Mouse (Mus musculus) kidney, adult 2 months (tissue): ENCODE results near the gene Ubr1.

ENCODE experiments used
- CTCF ChIP-seq: fragments of 200-500 bp; conservative IDR thresholded peaks from 2 replicates; pipeline ENCODE4 v1.5.1; 2011; ENCODE audit warnings: low read depth, mild to moderate bottlenecking, control low read depth, low read length, moderate library complexity, mixed read lengths; ENCODE audit not compliant: insufficient read depth, insufficient read length
- POLR2A ChIP-seq: fragments of 200-500 bp; IDR thresholded peaks from one replicate; pipeline ENCODE4 v1.6.1; 2011; ENCODE audit warnings: low read depth, low read length, control low read depth

- TF ChIP-seq CTCF (no peak), POLR2A (no peak)
Observed at GRCm38 (mm10) chr2:120873192-120873591, 97.3 kb downstream of the Ubr1 start.
